Mouse (Mus musculus): ENCODE measurements around the gene Cpt1b. TPM values are rescaled to one million over a fixed set of nuclear protein-coding genes. Genes with fewer than 3 reads are reported as not detected.

Gene Cpt1b
- total RNA-seq, 2 experiments from 2014 or later: 1.9 to 2.3 TPM

- no peak for DNase-seq (ENCODE audit: low spot score in 2 of 2)
These were observed 38.5 kb downstream of the Cpt1b start for GRCm38 (mm10) chr15:89387127-89387526.

- no peak for DNase-seq (ENCODE audit: low spot score in 2 of 2)
These were observed 41.0 kb downstream of the Cpt1b start, which contains the start of gene Klhdc7b for GRCm38 (mm10) chr15:89384617-89385016. TSS of gene Klhdc7b (plus strand) at chr15:89384917.

GRCm38 (mm10) chr15:89379429-89379828 is 46.2 kb downstream of the Cpt1b start:
- DNase-seq (ENCODE audit: low spot score in 2 of 2): no peak

- no peak for DNase-seq (ENCODE audit: low spot score in 2 of 2)
These were observed 46.7 kb downstream of the Cpt1b start, which contains the start of gene Odf3b for GRCm38 (mm10) chr15:89378831-89379401. TSS of gene Odf3b (minus strand) at chr15:89379282.

- no peak for DNase-seq (ENCODE audit: low spot score in 2 of 2)
These were observed 47.5 kb downstream of the Cpt1b start for GRCm38 (mm10) chr15:89377938-89378828.

- no peak for DNase-seq (ENCODE audit: low spot score in 2 of 2)
These were observed 48.3 kb downstream of the Cpt1b start for GRCm38 (mm10) chr15:89377362-89377761.

GRCm38 (mm10) chr15:89376957-89377356 is 48.7 kb downstream of the Cpt1b start, which contains the start of gene Tymp:
TSS of gene Tymp (minus strand) at chr15:89377039.
- no peak for DNase-seq (ENCODE audit: low spot score in 2 of 2)

GRCm38 (mm10) chr15:89376040-89376439 is 49.6 kb downstream of the Cpt1b start:
- DNase-seq (ENCODE audit: low spot score in 2 of 2): no peak

GRCm38 (mm10) chr15:89374801-89375534 is 50.7 kb downstream of the Cpt1b start:
- DNase-seq (ENCODE audit: low spot score in 2 of 2): no peak

- DNase-seq (ENCODE audit: low spot score in 2 of 2): no peak
These were observed 51.3 kb downstream of the Cpt1b start for GRCm38 (mm10) chr15:89374340-89374739.

- peak; percentile 93 to 96 for DNase-seq (ENCODE audit: low spot score in 2 of 2)
These were observed 51.9 kb downstream of the Cpt1b start, which contains the start of gene Sco2 for GRCm38 (mm10) chr15:89373762-89374248. TSS of gene Sco2 (minus strand) at chr15:89373846.

- DNase-seq (ENCODE audit: low spot score in 2 of 2): peak; percentile 81 to 84
These were observed 52.5 kb downstream of the Cpt1b start for GRCm38 (mm10) chr15:89373027-89373761.

GRCm38 (mm10) chr15:89372536-89372935 is 53.1 kb downstream of the Cpt1b start:
- DNase-seq (ENCODE audit: low spot score in 2 of 2): no peak

GRCm38 (mm10) chr15:89372068-89372467 is 53.6 kb downstream of the Cpt1b start:
- no peak for DNase-seq (ENCODE audit: low spot score in 2 of 2)

Other genes with a start within 250 kb of the Cpt1b start
- gene Plxnb2, start 245.1 kb downstream of the Cpt1b start, total RNA-seq (2021): 10 to 100 TPM; 47.3 to 54.9 TPM
- 10 to 100 TPM; 45.9 to 52.9 TPM for gene Dennd6b, start 229.4 kb downstream of the Cpt1b start, total RNA-seq (2021)
- gene Ppp6r2, start 214.3 kb downstream of the Cpt1b start, total RNA-seq (2021): 100 to 1,000 TPM; 155 to 157 TPM
- 100 to 1,000 TPM; 204 to 220 TPM for gene Sbf1, start 110.6 kb downstream of the Cpt1b start, total RNA-seq (2021)
- not detected for gene Adm2, start 103.1 kb downstream of the Cpt1b start, total RNA-seq (2021)
- not detected for gene Miox, start 91.5 kb downstream of the Cpt1b start, total RNA-seq (2021)
- 10 to 100 TPM; 17.8 to 21.2 TPM for gene Lmf2, start 70.2 kb downstream of the Cpt1b start, total RNA-seq (2021)
- gene Ncaph2, start 70.1 kb downstream of the Cpt1b start, total RNA-seq (2021): 100 to 1,000 TPM; 111 to 119 TPM
- 10 to 100 TPM; 27.7 to 28.6 TPM for gene Sco2, start 52.0 kb downstream of the Cpt1b start, total RNA-seq (2021)
- 1 to 10 TPM; 1.5 TPM for gene Tymp, start 48.8 kb downstream of the Cpt1b start, total RNA-seq (2021)
- gene Odf3b, start 46.6 kb downstream of the Cpt1b start, total RNA-seq (2021): 1 to 10 TPM; 2.0 to 2.1 TPM
- gene Klhdc7b, start 40.9 kb downstream of the Cpt1b start, total RNA-seq (2021): 1 to 10 TPM in 1 of 2 experiments, under 1 TPM in 1; 0.82 to 1.0 TPM
- not detected for gene Syce3, start 15.4 kb downstream of the Cpt1b start, total RNA-seq (2021)
- gene C730034F03Rik, start 3.7 kb upstream of the Cpt1b start, total RNA-seq (2021): 1 to 10 TPM; 1.6 to 2.0 TPM
- gene Gm44502, start 3.8 kb upstream of the Cpt1b start, total RNA-seq (2021): under 1 TPM in 1 of 2 experiments, not detected in 1; 0.09 TPM
- 10 to 100 TPM; 42.7 to 45.2 TPM for gene Chkb, start 4.0 kb upstream of the Cpt1b start, total RNA-seq (2021)
- 100 to 1,000 TPM; 228 to 240 TPM for gene Mapk8ip2, start 28.1 kb upstream of the Cpt1b start, total RNA-seq (2021)
- 10 to 100 TPM; 30.6 to 31.7 TPM for gene Arsa, start 51.6 kb upstream of the Cpt1b start, total RNA-seq (2021)
- gene Shank3, start 73.8 kb upstream of the Cpt1b start, total RNA-seq (2021): 100 to 1,000 TPM; 220 TPM
- under 1 TPM; 0.79 to 0.89 TPM for gene Acr, start 142.5 kb upstream of the Cpt1b start, total RNA-seq (2021)
- 10 to 100 TPM; 32.6 to 40.3 TPM for gene Rabl2, start 166.1 kb upstream of the Cpt1b start, total RNA-seq (2021)